Mouse (Mus musculus) lung, postnatal 0 days (tissue): ENCODE data around the gene Hist1h4b.

Experiments used
- CTCF ChIP-seq: IDR thresholded peaks from 2 replicates; pipeline ENCODE4 v1.5.1; 2016; ENCODE audit warnings: antibody characterized with exemption, mild to moderate bottlenecking
- EP300 ChIP-seq: IDR thresholded peaks from 2 replicates; pipeline ENCODE4 v1.6.1; 2016; ENCODE audit warnings: antibody characterized with exemption, mild to moderate bottlenecking, control low read depth

DNA sequence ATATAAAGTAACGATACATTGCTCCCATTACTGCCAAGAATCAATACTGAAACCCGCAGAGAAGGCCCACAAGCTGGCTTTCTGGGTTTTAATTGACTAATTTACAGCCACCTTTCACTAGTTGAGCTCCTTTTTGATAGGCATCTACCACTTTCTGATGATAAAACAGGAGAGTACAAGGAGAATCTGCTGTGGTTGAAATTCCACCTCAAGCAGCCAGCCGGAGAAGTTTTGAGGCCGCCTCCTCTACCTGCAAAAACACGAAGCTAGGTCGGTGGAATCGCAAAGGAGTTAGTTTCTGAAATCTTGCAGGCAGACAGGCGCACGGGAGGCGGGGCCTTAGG, 6.4 kb downstream of the Hist1h4b start:
- TF ChIP-seq CTCF (no peak), EP300 (no peak)
